Mouse (Mus musculus) gastrocnemius, postnatal 4 days (tissue): ENCODE measurements at regions not wholly inside any gene's neighbourhood (a gene's known extent, or its start where the extent isn't known, plus 50 kb on each side); places are given as distances from the start of the nearest gene placed in this dataset.
A peak's percentile ranks its signal among the peaks of the same experiment; 100 is the strongest.

Source experiments
- DNase-seq, 2 experiments: peaks; one replicate each; pipeline ENCODE4 v3.0.0; 2021 to 2022; ENCODE audit warnings: low spot score in 2 of 2, mixed read lengths in 2 of 2

DNA sequence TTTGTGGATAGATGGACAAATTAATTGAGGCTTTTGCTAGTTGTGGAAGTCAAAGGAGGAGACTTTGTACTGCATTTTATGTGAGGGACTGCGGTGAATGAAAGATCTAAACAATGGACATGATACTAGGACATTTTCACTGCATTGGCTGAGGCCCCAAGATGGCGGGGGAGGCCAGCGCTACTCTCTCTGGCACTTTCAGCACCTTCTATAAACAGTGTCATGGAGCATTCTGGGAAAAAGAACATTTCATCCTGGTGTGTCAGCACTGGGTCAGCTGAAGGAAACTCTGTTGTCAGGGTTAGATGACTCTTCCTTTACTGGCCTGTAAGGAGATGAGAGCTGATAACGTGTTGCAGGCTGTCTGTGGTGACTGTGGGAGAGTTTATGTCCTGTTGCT, 449.4 kb downstream of the Etnk1 start:
- no peak for DNase-seq

DNA sequence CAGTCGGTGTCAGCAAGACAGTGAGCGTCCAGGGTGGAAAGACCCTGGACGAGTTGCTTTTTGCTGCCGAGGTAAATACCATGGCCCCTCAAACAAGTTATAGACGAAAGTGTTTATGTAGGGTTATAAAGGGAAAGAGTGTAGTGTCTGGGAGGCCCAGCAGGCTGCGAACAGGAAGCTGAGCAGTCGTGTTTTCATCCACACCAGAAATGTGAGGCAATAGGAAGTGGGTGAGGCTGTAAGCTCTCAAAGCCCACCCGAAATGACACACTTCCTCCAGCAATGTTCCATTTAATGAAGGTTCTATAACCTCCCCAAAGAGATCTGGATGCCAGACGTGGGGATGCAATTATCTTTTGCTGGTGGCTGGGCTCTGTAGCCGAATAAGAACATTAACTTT, 451.5 kb downstream of the Etnk1 start:
- no peak for DNase-seq

DNA sequence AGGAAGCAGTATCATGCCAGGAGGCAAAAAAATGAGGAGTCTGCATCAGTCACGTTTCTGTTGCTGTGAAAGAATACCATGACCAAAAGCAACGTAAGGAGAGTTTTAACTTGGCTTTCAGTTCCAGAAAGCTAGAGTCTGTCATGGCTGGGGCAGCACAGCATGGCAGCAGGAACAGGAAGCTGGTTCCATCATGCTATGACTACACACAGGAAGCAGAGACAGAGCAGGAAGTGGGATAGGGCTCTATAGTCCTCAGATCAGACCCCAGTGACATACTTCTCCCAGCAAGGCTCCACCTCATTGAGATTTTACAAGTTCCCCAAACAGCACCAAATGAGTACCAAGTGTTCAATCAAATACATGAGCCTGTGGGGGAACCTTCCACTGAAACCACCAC, 453.6 kb downstream of the Etnk1 start:
- no peak for DNase-seq

DNA sequence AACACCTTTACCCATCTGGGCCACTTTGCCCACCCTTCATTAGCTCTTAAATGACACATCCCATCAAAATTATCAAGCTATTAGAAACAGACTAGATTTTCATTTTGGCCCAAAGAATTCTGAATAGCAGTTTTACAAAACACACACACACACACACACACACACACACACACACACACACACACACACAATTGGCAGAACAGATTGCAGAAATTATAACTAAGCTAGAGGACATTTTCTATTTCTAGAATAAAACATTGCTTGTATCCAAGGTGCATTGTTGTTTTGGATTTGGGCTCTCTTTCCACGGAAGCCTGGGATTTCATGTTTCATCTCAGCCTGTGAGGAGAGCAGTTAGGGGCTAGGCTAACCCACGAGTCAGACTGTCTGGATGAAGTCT, 455.1 kb downstream of the Etnk1 start:
- no peak for DNase-seq

DNA sequence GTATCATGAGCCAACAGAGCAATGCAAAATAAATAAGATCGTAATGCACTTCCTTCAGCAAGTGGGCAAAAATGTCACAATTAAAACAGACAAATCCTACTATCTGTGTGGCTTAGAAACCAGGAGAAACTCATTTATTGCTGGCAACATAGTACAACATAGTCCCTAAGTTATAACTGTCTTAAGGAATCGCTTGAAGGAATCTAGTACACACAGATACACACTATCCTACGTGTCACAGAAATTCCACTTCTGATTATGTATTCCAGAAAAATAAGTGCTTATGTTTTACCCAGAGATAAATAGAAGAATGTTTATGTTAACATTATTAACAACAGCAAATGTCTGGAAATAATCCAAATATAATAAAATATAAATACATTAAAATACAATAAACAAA, 457.9 kb downstream of the Etnk1 start:
- no peak for DNase-seq

DNA sequence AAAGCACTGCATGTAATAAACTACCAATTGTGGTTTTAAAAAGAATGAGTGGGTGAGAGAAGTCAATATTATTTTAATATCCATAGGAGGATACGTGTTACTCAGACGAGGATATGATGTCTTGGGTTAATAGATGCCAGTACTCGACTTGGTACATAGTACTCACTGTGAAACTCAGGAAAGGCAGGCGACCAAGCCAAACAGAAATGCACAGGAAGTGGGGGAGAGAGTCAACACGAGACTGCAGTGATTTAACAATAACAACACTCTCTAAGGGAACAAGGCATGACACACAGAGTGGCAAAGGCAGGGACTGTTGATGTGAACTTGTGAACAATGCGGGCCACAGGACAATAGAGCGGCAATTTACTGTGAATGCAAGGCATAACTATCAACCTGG, 464.6 kb downstream of the Etnk1 start:
- no peak for DNase-seq

DNA sequence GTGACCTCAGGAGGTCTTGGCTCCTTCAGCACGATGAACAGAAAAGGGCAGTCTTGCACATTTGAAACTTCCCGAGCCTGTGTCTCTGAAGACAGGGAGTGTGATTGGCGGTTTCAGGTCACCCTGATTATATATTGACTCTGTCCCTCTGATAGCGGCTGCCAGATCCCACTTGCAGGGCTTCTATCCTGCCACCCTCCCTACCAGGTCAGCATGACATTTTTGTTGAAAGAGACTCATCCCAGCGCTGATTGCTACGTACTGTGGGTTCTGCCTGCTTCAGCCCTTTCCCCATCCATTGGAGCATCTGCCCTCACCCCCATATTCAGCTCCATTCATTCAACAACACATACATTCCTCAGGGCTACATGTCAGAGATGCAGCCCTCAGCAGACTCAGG, 466.7 kb downstream of the Etnk1 start:
- no peak for DNase-seq

DNA sequence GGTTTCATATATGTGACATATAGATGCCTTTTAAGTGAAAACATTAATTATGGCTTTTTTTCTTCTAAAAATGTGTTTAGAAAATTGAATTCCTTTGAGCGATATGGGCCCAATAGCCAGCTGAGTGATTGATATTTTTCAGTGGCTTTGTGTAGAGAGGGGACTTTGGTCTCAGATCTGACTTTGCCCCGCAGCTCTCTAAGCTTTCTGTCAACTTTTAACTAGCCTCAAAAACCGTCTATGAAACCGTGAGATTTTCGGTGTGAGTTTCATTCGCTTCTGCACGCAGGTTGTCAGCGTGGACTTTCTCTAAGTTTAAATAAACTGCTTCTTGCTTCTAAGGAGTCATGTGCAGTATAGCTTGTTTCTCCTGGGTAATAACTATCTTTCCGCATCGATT, 467.3 kb downstream of the Etnk1 start:
- DNase-seq: no peak

DNA sequence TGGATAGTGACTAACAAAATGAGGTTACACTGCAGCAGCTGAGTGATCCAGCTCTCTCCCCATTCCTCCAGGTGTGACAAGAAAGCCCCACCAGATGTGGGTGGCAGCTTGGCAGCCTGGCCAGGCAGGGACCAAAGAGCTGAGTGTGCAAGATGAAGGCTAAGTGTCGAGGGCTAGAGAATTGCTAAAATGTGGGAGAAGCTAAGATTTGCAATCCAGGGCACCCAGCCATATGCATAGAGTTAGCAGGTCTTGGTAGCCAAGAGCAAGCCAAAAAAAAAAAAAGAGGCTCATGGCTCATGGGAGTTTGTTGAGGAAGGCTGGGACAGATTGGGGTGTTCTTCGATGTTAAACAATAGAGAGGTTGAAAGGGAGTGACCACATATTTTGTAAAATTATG, 468.0 kb downstream of the Etnk1 start:
- DNase-seq: no peak

DNA sequence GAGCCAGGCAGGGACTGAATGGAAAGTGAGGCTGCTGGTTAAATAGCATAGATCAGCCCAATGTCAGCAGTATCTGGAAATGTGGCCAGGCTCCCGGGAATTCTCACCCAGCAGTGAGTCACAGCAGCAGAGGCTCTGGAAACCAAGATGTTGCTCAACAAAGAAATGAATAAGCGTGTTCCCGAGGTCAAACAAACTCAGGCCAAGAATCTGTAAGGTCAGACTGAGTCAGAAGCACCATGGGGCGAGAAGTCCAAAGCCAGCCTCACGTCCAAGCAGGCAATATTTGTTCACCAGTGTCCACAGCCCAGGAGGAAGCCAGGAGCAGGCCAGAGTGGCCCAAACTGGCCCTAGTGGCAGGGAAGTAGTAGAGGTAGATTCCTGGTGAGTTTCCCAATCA, 473.6 kb downstream of the Etnk1 start:
- DNase-seq: no peak

DNA sequence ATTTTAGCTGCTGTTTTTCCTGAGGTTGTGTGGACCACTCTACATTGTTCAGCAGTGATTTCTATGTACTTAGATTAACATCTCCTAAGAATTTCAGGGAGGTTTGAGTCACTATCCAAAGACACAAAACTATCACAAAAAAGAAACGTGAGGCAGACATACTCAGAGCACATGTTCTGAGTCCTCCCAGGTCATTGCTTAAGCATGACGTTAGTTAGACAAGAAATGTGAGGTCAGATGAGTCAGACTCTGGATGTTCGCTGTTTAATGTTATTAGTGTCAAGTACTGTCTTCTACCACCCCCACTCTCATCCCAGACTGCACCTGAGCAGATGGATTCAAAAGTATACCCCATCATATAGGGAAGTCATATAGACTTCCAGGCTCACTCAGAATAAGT, 475.0 kb downstream of the Etnk1 start:
- DNase-seq: no peak

DNA sequence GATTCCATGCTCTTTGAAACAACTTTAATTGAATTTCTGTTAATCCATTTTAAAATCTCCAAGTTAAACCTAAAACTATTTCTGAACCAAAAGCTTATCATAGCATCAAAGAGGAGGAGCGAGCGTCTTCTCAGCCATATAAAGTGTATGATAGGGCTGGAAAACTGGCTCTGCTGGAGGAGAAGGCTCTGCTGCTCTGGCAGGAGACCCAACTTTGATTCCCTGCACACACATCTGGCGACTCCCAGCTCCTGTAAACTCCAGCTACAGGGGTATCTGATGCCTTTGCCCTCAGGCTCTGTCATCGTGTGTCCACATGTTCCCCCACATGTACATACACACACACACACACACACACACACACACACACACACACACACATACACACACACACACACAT, 479.0 kb downstream of the Etnk1 start:
- DNase-seq: no peak

DNA sequence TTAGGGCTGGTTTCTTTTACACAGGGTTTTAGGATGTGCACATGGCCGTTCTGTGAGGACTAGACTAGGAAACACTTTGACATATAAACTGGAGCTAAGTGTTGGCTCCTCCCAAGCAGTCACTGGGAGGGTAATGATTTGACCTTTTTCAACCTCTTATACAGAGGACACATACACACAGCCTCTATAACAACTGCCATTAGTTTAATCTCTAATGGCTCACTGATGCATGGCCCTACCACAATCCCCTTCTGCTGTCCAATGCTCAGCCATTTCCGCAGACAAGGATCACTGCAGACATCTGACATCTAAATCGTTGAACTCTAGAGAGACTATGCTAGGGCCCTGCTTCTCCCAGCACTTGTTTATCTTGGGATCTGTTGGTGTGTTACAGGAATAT, 481.5 kb downstream of the Etnk1 start:
- no peak for DNase-seq

DNA sequence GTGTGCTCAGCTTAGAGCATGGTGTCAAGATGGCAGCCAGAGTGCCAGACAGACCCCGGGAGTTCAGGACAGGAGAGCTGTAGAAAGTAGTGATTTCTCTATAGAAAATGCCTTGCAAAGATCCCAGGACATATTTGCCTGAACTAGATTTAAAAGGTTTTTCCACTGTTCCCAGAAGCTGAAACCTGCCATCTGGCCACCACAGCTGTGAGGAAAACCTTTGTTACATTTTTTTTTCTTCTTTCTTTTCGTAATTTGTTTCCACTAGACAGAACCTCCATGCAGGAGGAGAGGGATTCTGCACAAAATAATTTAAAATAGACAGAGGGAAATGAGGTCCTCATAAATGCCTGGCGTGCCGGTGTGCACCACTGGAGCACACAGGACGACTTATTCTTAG, 489.6 kb downstream of the Etnk1 start:
- DNase-seq: no peak

DNA sequence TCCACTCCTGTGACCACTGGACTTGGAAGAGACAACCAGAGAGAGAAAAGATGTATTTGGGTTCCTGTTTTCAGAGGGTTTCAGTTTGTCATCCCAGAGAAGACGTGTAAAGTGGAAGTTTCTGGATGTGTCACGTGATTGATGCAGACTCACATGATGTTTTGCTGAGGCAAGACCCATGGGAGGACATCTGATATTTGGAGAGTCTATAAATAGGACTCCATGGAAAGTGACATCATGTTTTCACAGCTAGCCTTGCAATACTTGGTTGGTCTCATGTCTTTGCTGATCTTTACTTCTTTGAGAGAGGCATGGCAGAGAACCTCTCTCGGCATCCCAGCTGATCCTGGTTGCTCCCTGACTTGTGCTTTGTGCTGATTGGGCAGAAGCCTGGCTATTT, 493.8 kb downstream of the Etnk1 start:
- DNase-seq: no peak

DNA sequence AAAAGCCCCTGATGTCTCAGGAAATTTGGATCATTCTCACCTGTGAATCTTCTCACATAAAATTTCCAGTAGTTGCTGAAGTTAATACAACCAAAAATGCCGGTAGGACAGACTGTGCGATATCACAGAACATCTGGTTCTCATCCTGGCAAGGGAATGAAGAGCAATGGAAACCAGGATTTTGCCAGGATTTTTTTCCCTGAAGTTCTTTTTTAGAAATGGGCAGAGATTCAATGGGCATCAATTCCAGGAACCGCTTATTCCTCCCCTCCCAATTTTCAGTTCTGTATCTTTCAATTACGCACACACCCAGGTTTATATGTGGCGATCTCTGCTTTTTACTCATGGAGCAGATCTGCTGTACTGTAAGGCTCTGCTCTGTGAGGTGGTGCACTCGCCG, 496.3 kb downstream of the Etnk1 start:
- no peak for DNase-seq

DNA sequence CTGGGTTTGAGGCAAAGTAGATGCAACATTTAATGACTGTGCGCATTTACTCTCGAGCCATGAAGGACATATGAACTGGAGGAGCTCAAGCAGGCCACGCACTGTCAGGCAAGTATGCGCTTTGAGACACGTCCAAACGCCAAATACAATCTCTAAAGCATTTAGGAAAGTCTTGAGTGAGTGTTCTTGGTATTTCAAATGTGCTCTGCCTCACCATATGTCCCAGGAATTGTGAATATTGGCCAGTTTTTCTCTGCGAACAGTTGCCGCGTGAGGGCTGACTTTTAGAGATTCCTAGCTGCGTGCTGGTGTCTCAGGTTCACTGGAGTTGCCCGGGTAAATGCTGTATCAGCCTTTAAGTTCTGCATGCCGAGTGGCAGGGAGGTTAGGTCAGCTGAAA, 498.4 kb downstream of the Etnk1 start:
- no peak for DNase-seq

DNA sequence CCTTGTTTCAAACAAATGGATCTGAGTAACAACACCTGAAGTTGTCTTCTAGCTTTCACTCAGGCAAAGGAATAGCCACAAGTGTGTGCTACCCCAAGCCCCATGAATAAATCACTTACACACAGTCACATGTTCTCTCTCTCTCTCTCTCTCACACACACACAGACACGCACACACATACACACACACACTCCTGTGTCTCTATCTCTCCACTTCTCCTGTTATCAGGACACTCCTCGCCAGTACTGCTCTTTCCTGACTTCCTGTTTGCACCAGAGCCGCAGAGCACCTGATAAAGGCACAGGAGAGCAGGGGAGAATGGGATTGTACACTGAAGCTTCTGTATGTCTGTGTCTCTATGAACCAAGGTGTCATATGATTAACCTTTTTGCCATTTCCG, 501.5 kb downstream of the Etnk1 start:
- no peak for DNase-seq

DNA sequence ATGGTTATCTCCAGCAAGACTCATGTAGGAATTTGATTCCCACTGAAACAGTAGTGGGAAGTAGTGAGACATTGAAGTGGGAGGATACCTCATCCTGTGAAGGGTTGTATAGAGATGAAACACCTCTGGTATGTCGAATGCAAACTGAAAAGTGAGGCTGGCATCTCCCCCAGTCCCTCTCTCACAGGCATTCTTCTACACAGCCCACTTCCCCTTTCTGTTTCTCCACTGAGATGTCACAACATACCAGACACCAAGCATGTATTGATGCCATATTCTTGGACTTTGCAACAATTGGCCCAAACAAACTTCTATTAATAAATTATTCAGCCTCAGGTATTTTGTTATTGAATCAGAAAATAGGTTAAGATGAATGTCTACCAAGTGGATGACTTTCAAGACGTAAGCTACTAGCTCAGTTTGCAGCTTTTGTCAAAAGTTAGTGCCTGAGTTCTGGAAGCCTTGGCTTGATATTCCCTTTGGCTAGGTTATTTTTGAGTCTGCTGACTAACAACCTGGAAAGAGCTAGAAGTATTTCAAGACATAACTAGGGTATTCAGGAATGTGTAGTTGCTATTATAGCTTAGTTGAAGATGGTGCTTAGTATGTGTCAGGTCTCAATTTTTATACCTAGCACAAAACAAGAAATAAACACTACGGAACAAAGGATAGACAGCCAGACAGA, 502.6 kb downstream of the Etnk1 start:
- no peak for DNase-seq

DNA sequence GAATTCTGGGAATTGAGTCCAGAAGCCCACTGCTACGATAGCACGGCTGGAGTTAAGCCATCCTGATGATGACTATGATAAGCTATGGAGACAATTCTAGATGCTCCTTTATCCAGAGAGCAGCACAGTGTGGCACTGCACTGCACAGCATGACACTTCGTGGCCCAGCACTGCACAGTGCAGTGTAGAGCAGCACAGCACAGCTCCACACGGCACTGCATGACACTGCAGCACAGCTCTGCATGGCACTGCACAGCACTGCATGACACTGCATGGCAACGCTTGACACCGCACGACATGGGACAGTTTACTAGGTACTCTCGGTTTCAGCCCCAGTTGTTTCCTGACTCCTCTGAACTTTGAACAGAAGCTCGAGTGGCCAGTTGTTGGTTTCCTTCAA, 523.1 kb downstream of the Etnk1 start:
- DNase-seq: no peak

DNA sequence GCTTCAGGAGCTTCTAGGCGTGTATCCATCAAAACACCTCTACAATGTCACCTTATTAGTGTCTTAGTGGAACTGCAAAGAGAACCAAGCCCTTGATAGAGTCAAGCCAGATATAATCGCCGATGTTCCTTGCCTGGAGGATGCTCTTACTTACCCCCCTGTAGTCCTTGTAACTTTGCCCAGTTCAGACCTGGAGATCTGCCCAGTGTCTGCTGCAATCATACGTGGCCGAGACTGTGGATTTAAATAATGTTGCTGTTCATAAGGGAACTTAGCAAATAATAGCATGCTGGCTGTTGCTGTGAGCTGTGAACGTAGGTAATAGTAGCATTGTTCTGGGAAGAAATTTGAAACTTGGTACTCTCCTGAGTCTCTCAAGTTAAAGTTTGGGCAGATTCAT, 523.8 kb downstream of the Etnk1 start:
- peak in 1 of 2 experiments; percentile 28 for DNase-seq

DNA sequence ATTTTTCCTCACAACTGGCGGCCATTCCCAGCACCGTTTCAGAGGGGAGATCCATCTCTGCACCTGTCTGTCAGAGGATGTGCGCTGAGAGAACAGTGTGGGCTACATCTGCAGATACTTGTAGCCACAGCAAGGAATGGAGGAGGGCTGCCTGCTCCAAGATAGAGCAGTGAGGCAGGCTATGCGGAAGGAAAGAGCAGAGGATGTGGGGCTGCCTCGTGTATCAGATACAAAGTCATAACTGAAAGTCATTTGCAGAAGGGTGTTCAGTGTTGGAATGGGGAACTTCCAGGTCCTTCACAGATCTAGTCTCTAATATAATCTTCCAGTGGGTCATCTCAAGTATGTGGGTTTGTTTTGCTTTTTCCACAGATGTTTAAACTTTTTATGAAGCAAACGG, 531.0 kb downstream of the Etnk1 start:
- no peak for DNase-seq

DNA sequence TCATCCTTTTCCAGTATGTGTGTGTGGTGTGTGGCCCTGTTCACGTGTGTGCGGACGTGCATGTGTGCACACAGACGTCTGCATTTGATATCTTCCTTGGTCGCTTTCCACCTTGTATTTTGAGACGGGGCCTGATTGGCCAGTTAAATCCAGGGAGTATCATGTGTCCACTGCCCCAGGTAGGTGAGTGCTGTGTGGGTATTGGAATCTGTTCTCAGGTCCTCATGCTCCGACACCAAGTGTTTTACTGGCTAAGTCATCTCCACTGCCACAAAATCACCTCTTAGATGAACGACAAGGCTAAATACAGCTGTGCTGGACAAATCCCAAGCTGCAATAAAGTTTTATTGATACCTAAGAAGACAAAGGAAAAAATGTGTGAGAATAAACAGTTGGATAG, 537.0 kb downstream of the Etnk1 start:
- no peak for DNase-seq

DNA sequence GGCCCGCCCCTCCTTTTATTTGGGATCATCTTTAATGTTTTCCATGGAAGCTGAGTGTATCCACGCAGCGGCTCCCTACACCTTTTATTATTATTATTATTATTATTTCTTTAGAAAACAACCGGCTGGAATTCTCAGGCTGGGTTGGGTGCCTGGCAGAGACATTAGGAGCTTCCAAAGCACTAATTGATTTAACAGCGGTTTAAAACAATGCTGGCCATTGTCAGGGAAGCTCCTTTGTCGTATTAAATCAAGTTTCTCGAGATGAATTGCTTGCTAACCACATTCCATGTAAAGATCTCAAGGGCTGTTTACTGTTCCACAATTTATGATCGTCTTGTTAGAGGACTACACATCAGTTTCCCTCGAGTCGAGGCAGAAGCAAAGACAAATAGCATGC, 539.4 kb downstream of the Etnk1 start:
- DNase-seq: no peak
